Mouse (Mus musculus) neutrophil, adult 83 days (primary cell): ENCODE measurements around the gene Zdhhc24. TPM values are rescaled to one million over a fixed set of nuclear protein-coding genes. Genes with fewer than 3 reads are reported as not detected.

Experiments
- total RNA-seq, 2 experiments: library from RNA; stranded (reverse); gene quantifications; one replicate each; pipeline ENCODE4 v1.2.4; 2023

The Zdhhc24 gene
- 1 to 10 TPM; 6.6 to 7.5 TPM for total RNA-seq

DNA sequence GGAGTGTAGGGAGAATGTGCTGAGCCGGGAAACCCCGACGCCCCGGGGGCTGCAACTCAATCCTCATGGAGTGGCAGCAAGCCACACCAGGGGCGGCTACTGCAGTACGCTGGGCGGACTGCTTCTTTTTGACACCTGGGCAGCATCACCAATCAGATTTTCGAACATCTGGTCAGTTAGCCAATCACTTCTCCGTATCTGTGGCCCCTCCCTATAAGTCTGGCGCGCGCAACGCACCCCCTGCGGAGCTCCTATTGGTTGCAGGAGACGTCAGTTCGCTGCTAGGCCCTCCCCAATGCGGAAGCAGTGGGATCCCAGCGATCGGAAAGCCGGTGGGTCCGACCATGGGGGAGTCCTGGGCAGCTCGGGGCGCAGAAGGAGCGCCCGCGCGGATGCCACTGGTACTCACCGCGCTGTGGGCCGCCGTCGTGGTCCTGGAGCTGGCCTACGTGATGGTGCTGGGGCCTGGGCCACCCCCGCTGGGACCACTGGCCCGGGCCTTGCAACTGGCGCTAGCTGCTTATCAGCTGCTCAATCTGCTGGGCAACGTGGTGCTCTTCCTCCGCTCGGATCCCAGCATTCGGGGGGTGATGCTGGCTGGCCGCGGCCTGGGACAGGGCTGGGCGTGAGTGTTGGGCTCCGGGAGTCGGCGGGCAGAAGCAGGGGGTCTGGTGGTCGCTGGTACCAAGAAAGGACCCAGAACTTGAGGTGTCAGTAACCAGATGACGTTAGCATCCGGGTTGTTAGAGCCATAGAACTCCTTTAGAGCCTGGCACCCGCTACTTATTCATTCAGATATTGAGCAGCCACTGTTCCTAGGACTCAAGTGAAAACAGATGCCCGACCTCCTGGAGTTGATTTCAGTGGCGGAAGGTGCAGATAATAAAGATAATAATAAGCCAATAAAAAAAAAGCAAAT lies at the start of gene Zdhhc24:
Gene Zdhhc24, plus strand, starts transcription at position 264 of the 919 bp plus-strand sequence.

DNA sequence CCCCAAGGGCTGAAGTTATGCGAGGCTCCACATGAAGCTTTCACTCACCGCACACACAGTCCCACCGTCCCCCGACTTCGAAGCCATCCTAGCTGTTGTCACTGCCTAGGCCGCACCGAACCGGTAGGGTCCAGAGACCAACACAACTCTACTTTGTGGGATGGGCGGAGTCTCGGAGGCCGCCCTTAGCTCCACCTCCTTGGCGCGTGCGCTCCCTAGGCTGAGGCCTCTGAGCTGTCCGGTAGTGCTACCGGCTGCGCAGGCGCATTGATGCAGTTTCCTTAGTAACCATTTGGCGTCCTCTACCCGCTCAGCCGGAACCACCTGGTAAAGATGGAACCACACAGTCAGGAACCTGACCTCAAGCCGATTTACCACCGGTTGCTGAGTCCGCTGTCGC lies 39.3 kb upstream of the Zdhhc24 start, which contains the start of the genes Ccs and Ccdc87:
Gene Ccs, minus strand, starts transcription at position 184 of the 400 bp plus-strand sequence.
Gene Ccdc87, plus strand, starts transcription at position 218 of the 400 bp plus-strand sequence.

DNA sequence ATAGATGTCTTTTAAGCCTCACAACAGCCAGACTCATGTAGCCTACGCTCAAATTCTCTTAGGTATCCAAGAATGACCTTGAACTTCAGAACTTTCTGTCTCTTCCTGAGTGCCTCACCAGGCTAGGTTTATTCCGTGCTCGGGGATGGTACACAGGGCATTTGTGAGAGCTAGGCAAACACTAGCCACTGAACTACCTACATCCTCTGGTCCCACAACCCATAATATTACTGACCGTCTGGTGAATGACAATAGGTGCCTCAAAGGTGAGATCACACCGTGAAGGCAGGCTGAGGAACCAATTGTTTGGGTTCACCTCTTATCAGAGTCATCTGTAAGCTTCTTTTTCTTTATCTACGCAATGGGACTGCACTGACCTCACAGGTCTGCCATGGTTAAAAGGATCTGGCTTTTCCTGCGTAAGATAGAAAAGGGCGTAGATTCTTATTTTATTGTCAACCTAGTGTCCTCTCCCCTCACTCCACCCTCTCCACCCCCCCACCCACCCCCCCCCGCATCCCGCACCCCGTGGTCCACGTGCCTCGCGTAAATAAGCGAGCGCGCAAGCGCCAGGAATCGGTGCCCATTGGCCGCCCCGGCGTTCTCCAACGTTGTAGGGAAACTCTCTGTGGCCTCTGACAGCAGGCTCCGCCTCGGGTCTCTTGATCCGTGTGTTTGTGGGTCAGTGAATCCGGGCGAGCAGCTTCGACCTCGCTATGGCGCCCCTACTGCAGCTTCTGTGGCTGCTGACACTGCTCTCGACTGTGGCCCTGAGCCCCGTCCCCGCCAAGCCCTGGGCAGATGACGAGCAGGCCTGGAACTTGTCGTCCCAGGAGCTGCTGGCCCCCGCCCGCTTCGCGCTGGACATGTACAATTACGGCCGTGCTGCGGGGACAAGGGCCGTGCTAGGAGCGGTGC lies 23.7 kb upstream of the Zdhhc24 start, which contains the start of gene Ctsf:
Gene Ctsf, plus strand, starts transcription at position 579 of the 918 bp plus-strand sequence.

DNA sequence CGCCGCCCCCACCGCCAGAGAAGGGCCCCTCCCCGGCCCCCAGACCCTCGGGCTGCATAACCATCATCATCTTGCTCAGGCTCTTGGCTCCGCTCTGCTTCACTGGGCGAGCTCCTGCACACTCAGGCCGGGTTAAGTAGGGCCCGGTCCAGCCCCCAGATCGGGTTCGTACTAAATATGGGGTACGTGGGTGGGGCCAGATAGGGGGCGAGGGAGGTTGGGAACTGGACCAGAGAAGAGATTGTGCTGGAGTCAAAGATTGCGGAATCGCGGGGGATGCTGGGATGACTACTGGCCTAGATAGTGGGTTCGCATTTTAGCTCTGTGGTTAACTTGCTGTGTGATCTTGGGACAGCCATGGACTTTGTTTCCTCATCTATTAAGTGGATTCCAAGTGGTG lies 683 bp upstream of the Zdhhc24 start, which contains the start of gene Actn3:
Gene Actn3, minus strand, starts transcription at position 125 of the 400 bp plus-strand sequence.

DNA sequence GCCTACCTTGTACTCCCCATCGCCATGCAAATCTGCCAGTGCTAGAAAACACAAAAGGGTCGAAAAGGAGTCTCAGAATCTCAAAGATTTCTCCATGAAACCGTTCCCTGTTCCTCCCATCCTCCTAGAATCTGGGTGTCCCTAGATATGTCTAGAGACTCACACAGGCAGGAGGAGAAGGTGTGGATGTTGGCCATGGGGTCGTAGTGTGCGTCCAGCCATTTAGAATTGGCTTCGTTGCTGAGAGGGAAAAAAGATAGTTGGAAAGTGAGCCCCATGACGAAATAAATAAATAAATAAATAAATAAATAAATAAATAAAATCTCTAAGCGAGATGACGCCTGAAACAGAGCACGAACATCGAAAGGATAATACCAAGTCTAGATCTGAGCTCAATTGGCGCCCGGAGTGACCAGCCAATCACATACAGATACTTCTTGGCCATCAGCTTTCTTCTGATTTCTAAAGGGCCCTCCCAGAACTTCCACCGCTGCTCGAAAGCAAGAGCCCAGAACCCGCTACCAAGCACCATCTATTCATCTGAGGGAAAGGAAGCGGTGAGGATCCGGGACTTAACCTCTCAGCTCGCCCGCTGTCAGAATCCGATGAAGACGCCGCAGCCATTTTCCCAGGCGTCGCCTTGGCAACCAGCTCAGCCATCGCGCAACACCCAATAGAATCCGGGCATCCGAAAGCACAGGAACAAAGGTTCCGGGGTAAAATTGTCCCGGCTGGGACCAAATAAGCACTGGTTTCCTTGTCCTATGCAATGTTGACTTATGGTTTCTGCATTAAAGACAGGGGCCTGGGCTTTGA lies 27.7 kb downstream of the Zdhhc24 start, which contains the start of gene Bbs1:
Gene Bbs1, minus strand, starts transcription at position 650 of the 816 bp plus-strand sequence.

DNA sequence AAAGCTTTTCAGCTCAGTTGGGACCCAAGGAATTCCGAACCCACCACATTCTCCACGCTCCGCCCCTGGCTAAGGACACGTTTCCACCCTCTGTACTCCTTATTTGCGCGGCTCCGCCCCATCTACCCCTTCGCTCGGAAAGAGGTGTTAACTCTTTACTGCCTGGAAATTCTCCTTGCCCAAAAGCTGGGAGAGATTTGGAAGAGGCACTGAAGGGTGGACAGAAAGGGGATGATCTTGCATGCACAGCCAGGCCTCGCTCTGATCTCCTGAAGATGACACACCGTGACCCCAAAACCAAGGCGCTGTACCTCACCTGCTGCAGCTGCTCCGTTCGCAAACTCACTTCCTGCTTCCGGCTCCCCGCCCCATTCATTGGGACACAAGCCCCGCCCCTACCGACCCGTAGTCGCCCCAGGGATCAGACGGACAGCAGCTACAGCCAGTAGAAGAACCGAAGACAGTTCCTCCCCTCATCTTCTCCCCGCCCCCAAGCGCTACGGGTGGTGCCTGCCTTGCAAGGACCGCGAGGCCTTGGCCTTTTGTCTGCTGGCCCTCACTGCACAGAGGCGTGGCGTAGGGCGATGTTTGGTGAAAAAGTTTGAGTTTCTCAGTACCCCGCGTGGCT lies 49.5 kb downstream of the Zdhhc24 start, which contains the start of gene Dpp3:
Gene Dpp3, minus strand, starts transcription at position 384 of the 628 bp plus-strand sequence.

Other genes with a start within 250 kb of the Zdhhc24 start
- not detected for gene Gm960, start 180.0 kb upstream of the Zdhhc24 start, total RNA-seq
- gene Sptbn2, start 167.5 kb upstream of the Zdhhc24 start, total RNA-seq: under 1 TPM in 1 of 2 experiments, not detected in 1; 0.49 TPM
- gene Rbm4b, start 122.2 kb upstream of the Zdhhc24 start, total RNA-seq: 1 to 10 TPM; 4.8 to 7.0 TPM
- 10 to 100 TPM; 39.5 to 45.5 TPM for gene Rbm4, start 84.8 kb upstream of the Zdhhc24 start, total RNA-seq
- 10 to 100 TPM; 12.1 to 12.5 TPM for gene Gm21992, start 67.1 kb upstream of the Zdhhc24 start, total RNA-seq
- 10 to 100 TPM; 49.8 to 56.3 TPM for gene Rbm14, start 67.0 kb upstream of the Zdhhc24 start, total RNA-seq
- gene Ccs, start 39.3 kb upstream of the Zdhhc24 start, total RNA-seq: 10 to 100 TPM; 14.6 to 15.8 TPM
- not detected for gene Ccdc87, start 39.3 kb upstream of the Zdhhc24 start, total RNA-seq
- 1 to 10 TPM; 1.8 to 5.3 TPM for gene Ctsf, start 23.5 kb upstream of the Zdhhc24 start, total RNA-seq
- gene Actn3, start 759 bp upstream of the Zdhhc24 start, total RNA-seq: under 1 TPM; 0.75 TPM
- gene Bbs1, start 28.0 kb downstream of the Zdhhc24 start, total RNA-seq: 1 to 10 TPM in 1 of 2 experiments, under 1 TPM in 1; 0.99 to 1.5 TPM
- gene Dpp3, start 49.6 kb downstream of the Zdhhc24 start, total RNA-seq: 10 to 100 TPM; 48.8 to 53.1 TPM
- gene Peli3, start 64.5 kb downstream of the Zdhhc24 start, total RNA-seq: under 1 TPM in 1 of 2 experiments, not detected in 1; 0.15 TPM
- 10 to 100 TPM; 10.8 to 17.3 TPM for gene Mrpl11, start 83.5 kb downstream of the Zdhhc24 start, total RNA-seq
- under 1 TPM in 1 of 2 experiments, not detected in 1; 0.13 TPM for gene Npas4, start 111.6 kb downstream of the Zdhhc24 start, total RNA-seq
- gene Slc29a2, start 145.2 kb downstream of the Zdhhc24 start, total RNA-seq: 1 to 10 TPM in 1 of 2 experiments, under 1 TPM in 1; 0.75 to 1.1 TPM
- gene B4gat1, start 160.2 kb downstream of the Zdhhc24 start, total RNA-seq: 1 to 10 TPM; 5.2 to 5.8 TPM
- gene AC124502.3, start 160.2 kb downstream of the Zdhhc24 start, total RNA-seq: 1 to 10 TPM in 1 of 2 experiments, not detected in 1; 1.1 TPM
- 10 to 100 TPM; 28.7 to 34.4 TPM for gene Brms1, start 162.7 kb downstream of the Zdhhc24 start, total RNA-seq
- gene Rin1, start 171.8 kb downstream of the Zdhhc24 start, total RNA-seq: under 1 TPM; 0.66 to 0.97 TPM
- under 1 TPM; 0.13 to 0.15 TPM for gene Cd248, start 189.4 kb downstream of the Zdhhc24 start, total RNA-seq
- under 1 TPM in 1 of 2 experiments, not detected in 1; 0.15 TPM for gene Tmem151a, start 206.9 kb downstream of the Zdhhc24 start, total RNA-seq
- gene Yif1a, start 209.9 kb downstream of the Zdhhc24 start, total RNA-seq: 10 to 100 TPM; 12.3 to 13.7 TPM
- gene Cnih2, start 219.9 kb downstream of the Zdhhc24 start, total RNA-seq: 1 to 10 TPM in 1 of 2 experiments, under 1 TPM in 1; 0.51 to 1.2 TPM
- gene Rab1b, start 228.4 kb downstream of the Zdhhc24 start, total RNA-seq: 100 to 1,000 TPM; 129 to 130 TPM
- gene Klc2, start 239.9 kb downstream of the Zdhhc24 start, total RNA-seq: 10 to 100 TPM; 10.2 to 11.9 TPM